Mouse (Mus musculus) lung, adult 2 months (tissue): ENCODE data around the gene Gm17359. TPM values are rescaled to one million over a fixed set of nuclear protein-coding genes. Genes with fewer than 3 reads are reported as not detected.

ENCODE experiments used
- DNase-seq: peaks from one replicate; pipeline ENCODE4 v3.0.0; 2022
- H3K4me1 ChIP-seq: fragments of 200-500 bp; 2 replicates; pipeline ENCODE4 v1.6.1; 2011; ENCODE audit warnings: low read length; ENCODE audit not compliant: control insufficient read depth, insufficient read depth
- H3K4me3 ChIP-seq: fragments of 200-500 bp; replicated peaks from 2 replicates; pipeline ENCODE3; 2011; ENCODE audit warnings: low read depth, mild to moderate bottlenecking, control low read depth, low read length; ENCODE audit errors: extremely low read depth
- CTCF ChIP-seq: fragments of 200-500 bp; IDR thresholded peaks from 2 replicates; pipeline ENCODE4 v1.5.1; 2011; ENCODE audit warnings: mild to moderate bottlenecking, low read length, control low read depth; ENCODE audit not compliant: insufficient read depth
- POLR2A ChIP-seq: fragments of 200-500 bp; IDR thresholded peaks from 2 replicates; pipeline ENCODE4 v1.6.1; 2011; ENCODE audit warnings: low read depth, mild to moderate bottlenecking, control low read depth, low read length, borderline replicate concordance; ENCODE audit errors: extremely low read depth
- WGBS: fragments of 180-500 bp; shearing (Covaris S2); methylation state at CpG from one replicate; pipeline ENCODE4 v1.1.7; 2018; 5-methylcytosine and 5-hydroxymethylcytosine counted together
- polyA plus RNA-seq: library from polyadenylated mRNA; depleted of rRNA; stranded (reverse); fragments of >200 nt; gene quantifications from 2 replicates; pipeline ENCODE4 v1.2.3, GENCODE M21; 2012

Gm17359 gene
- polyA plus RNA-seq, 1 experiment: not detected

- no peak for TF ChIP-seq CTCF
- no peak for TF ChIP-seq POLR2A
- DNase-seq: no peak
- H3K4me3 ChIP-seq: no peak overlapping the region
- 40% methylated on average over 3 of the region's 3 CpGs for WGBS
- H3K4me1 ChIP-seq: no peaks in the 10 kb centered on the region
Measured at GRCm38 (mm10) chr3:79340737-79341136, 4.3 kb downstream of the Gm17359 start.

GRCm38 (mm10) chr3:79342961-79343735 is 6.7 kb downstream of the Gm17359 start:
- H3K4me3 ChIP-seq: no peak overlapping the region
- no peak for DNase-seq
- 92% methylated on average over 17 of the region's 17 CpGs for WGBS
- no peaks in the 10 kb centered on the region for H3K4me1 ChIP-seq
- TF ChIP-seq CTCF (no peak), POLR2A (no peak)

GRCm38 (mm10) chr3:79349311-79349710 is 12.8 kb downstream of the Gm17359 start:
- no peaks in the 10 kb centered on the region for H3K4me1 ChIP-seq
- no peak for DNase-seq
- 46% methylated on average over 1 of the region's 1 CpGs for WGBS
- TF ChIP-seq CTCF: no peak
- no peak for TF ChIP-seq POLR2A
- no peak overlapping the region for H3K4me3 ChIP-seq

- 52% methylated on average over 4 of the region's 4 CpGs for WGBS
- Histone ChIP-seq H3K4me3 (no peak overlapping the region), H3K4me1 (peaks cover 5% of the 10 kb centered on the region)
- TF ChIP-seq CTCF (no peak), POLR2A (no peak)
- DNase-seq: no peak
Measured at GRCm38 (mm10) chr3:79358721-79359120, 22.3 kb downstream of the Gm17359 start.

GRCm38 (mm10) chr3:79360317-79361101 is 24.0 kb downstream of the Gm17359 start:
- 30% methylated on average over 15 of the region's 15 CpGs for WGBS
- no peak for DNase-seq
- Histone ChIP-seq H3K4me3 (no peak overlapping the region), H3K4me1 (peaks cover 5% of the 10 kb centered on the region)
- no peak for TF ChIP-seq POLR2A
- TF ChIP-seq CTCF: no peak

GRCm38 (mm10) chr3:79366098-79366497 is 29.6 kb downstream of the Gm17359 start:
- WGBS: 28% methylated on average over 8 of the region's 8 CpGs
- no peak for DNase-seq
- Histone ChIP-seq H3K4me3 (no peak overlapping the region), H3K4me1 (0 out of 2 replicates have a peak, but pooled peaks cover 2% of the 10 kb centered on the region)
- TF ChIP-seq POLR2A (no peak), CTCF (no peak)

- no peak for DNase-seq
- TF ChIP-seq CTCF: no peak
- no peak for TF ChIP-seq POLR2A
- no peak overlapping the region for H3K4me3 ChIP-seq
- H3K4me1 ChIP-seq: peaks cover 7% of the 10 kb centered on the region; the same call in 1 of the 2 replicates
- WGBS: 85% methylated on average over 6 of the region's 6 CpGs
Measured at GRCm38 (mm10) chr3:79368306-79368705, 31.8 kb downstream of the Gm17359 start.

GRCm38 (mm10) chr3:79370385-79370929 is 34.0 kb downstream of the Gm17359 start:
- no peak overlapping the region for H3K4me3 ChIP-seq
- no peak for TF ChIP-seq CTCF
- no peak for TF ChIP-seq POLR2A
- peaks cover 7% of the 10 kb centered on the region; the same call in 1 of the 2 replicates for H3K4me1 ChIP-seq
- peak; percentile 5 for DNase-seq
- 30% methylated on average over 4 of the region's 4 CpGs for WGBS

GRCm38 (mm10) chr3:79371506-79372195 is 35.2 kb downstream of the Gm17359 start:
- Histone ChIP-seq H3K4me1 (peaks cover 7% of the 10 kb centered on the region; the same call in 1 of the 2 replicates), H3K4me3 (no peak overlapping the region)
- no peak for DNase-seq
- no peak for TF ChIP-seq POLR2A
- no peak for TF ChIP-seq CTCF
- 60% methylated on average over 7 of the region's 7 CpGs for WGBS

- DNase-seq: no peak
- no peak for TF ChIP-seq POLR2A
- TF ChIP-seq CTCF: no peak
- H3K4me3 ChIP-seq: no peak overlapping the region
- peaks cover 7% of the 10 kb centered on the region; the same call in 1 of the 2 replicates for H3K4me1 ChIP-seq
- 54% methylated on average over 3 of the region's 3 CpGs for WGBS
Measured at GRCm38 (mm10) chr3:79373930-79374329, 37.5 kb downstream of the Gm17359 start.
